Mouse (Mus musculus): ENCODE data around the gene Flot1. TPM values are rescaled to one million over a fixed set of nuclear protein-coding genes. Genes with fewer than 3 reads are reported as not detected.
A peak's percentile ranks its signal among the peaks of the same experiment; 100 is the strongest.

Gene Flot1
- polyA plus RNA-seq, 1 experiment from 2014 or later = 134 TPM

DNA sequence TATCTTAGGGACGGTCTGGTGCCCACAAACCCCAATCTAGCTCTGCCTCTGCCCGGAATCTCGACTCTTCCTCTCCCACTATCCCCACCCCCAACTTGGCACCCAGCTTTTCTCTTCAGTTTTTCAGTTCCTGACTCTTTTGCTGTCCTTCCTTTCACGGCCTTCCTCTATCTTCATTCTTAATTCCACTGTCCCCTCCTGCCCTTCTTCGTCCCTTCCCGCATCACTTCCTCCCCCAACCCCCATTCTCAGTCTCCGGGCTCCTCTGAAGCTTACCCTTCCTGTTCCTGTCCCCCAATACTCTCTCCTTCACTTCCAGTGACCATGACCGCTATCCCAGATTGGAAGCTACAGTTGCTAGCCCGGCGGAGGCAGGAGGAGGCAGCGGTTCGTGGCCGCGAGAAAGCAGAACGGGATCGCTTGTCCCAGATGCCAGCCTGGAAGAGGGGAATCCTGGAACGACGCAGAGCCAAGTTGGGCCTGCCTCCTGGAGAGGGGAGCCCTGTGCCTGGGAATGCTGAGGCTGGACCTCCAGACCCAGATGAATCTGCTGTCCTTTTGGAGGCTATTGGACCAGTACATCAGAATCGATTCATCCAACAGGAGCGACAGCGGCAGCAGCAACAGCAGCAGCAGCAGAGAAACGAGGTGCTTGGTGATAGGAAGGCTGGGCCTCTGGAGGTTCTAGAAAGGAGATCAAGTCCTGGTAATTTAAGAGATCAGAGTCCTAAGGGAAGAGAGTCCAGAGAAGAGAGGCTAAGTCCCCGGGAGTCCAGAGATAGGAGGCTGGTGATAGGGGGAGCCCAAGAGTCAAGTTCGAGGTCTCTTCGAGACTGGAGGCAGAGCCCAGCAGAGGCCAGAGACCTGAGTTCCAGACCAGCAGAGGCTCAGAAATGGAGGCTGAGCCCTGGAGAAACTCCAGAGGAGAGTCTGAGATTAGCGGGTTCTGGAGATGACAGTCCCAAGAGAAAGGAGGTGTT is 44.2 kb downstream of the Flot1 start:
- 6% methylated on average over 26 of the region's 26 CpGs for WGBS
- Histone ChIP-seq H3K27me3 (ENCODE audit: control insufficient read depth, insufficient read depth, low read length) (no peaks in the 10 kb centered on the region), H3K27ac (ENCODE audit: low read length) (peak overlapping the region; percentile 96), H3K9me3 (replicated peaks; ENCODE audit: control insufficient read depth, low read length) (peaks cover 3% of the 10 kb centered on the region; the same call in 1 of the 2 replicates), H3K4me2 (ENCODE audit: low read depth, low read length) (peak overlapping the region; percentile 83), H3K4me3 (ENCODE audit: low read length) (peak overlapping the region; percentile 69), H3K9ac (ENCODE audit: low read length) (peak overlapping the region; percentile 73), H3K36me3 (ENCODE audit: control insufficient read depth, insufficient read depth) (peaks cover 8% of the 10 kb centered on the region), H3K4me1 (ENCODE audit: control insufficient read depth, insufficient read depth, low read length) (peaks cover 40% of the 10 kb centered on the region)
- ATAC-seq (replicated peaks; ENCODE audit: extremely low read depth, insufficient read depth, low FRiP score) = no peak

DNA sequence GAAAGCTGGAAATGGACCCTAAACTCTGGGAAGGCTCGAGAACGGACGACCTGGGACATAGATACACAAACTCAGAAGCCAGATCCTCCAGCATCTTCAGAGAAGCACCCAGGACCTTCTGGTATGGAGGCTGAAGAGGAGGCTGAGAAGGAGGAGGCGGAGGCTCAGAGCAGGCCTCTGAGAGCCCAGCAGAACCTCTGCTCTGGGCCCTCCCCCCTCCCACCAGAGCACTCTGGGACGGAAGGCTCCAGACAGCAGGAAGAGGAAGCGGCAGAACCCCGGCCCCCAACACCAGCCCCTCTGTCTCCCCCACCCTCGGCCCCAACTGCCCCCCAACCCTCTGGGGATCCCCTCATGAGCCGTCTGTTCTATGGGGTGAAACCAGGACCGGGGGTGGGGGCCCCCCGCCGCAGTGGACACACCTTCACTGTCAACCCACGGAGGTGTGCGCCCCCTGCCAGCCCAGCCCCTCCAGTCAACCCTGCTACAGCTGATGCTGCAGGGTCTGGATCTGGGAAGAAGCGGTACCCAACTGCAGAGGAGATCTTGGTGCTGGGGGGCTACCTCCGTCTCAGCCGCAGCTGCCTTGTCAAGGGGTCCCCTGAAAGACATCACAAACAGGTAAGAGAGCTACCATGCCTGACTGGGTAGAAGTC is 45.3 kb downstream of the Flot1 start:
- Histone ChIP-seq H3K9ac (ENCODE audit: low read length) (peak overlapping the region; percentile 73), H3K36me3 (ENCODE audit: control insufficient read depth, insufficient read depth) (peaks cover 8% of the 10 kb centered on the region), H3K4me1 (ENCODE audit: control insufficient read depth, insufficient read depth, low read length) (peaks cover 44% of the 10 kb centered on the region), H3K4me2 (ENCODE audit: low read depth, low read length) (peak overlapping the region; percentile 83), H3K27me3 (ENCODE audit: control insufficient read depth, insufficient read depth, low read length) (no peaks in the 10 kb centered on the region), H3K27ac (ENCODE audit: low read length) (peak overlapping the region; percentile 96), H3K4me3 (ENCODE audit: low read length) (peak overlapping the region; percentile 69), H3K9me3 (replicated peaks; ENCODE audit: control insufficient read depth, low read length) (peaks cover 3% of the 10 kb centered on the region; the same call in 1 of the 2 replicates)
- WGBS = 21% methylated on average over 16 of the region's 17 CpGs
- ATAC-seq (replicated peaks; ENCODE audit: extremely low read depth, insufficient read depth, low FRiP score) = no peak

DNA sequence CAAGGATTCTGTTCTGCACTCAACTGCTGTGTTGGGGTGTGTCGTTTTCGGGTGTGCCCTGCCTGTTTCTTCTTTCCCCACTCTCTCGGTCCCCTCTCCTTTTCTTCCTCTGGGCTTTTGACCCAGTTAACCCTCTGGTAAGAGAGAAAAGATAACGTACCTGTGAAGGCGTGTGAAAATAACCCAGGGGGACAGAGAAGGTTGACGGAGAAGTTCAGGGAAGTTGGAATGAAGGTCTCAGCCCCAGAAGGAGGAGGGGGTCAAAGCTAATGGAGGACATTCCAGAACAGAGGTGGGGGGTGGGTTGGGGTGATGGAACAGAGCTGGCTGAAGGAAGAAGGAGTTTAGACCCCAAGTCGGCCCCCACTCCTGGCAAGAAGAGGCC is 45.9 kb downstream of the Flot1 start:
- Histone ChIP-seq H3K9ac (ENCODE audit: low read length) (peak overlapping the region; percentile 73), H3K27ac (ENCODE audit: low read length) (peak overlapping the region; percentile 96), H3K27me3 (ENCODE audit: control insufficient read depth, insufficient read depth, low read length) (no peaks in the 10 kb centered on the region), H3K9me3 (replicated peaks; ENCODE audit: control insufficient read depth, low read length) (peaks cover 3% of the 10 kb centered on the region; the same call in 1 of the 2 replicates), H3K36me3 (ENCODE audit: control insufficient read depth, insufficient read depth) (peaks cover 5% of the 10 kb centered on the region), H3K4me2 (ENCODE audit: low read depth, low read length) (peak overlapping the region; percentile 83), H3K4me3 (ENCODE audit: low read length) (peak overlapping the region; percentile 69), H3K4me1 (ENCODE audit: control insufficient read depth, insufficient read depth, low read length) (peaks cover 49% of the 10 kb centered on the region)
- ATAC-seq (replicated peaks; ENCODE audit: extremely low read depth, insufficient read depth, low FRiP score) = no peak
- 3% methylated on average over 7 of the region's 7 CpGs for WGBS

DNA sequence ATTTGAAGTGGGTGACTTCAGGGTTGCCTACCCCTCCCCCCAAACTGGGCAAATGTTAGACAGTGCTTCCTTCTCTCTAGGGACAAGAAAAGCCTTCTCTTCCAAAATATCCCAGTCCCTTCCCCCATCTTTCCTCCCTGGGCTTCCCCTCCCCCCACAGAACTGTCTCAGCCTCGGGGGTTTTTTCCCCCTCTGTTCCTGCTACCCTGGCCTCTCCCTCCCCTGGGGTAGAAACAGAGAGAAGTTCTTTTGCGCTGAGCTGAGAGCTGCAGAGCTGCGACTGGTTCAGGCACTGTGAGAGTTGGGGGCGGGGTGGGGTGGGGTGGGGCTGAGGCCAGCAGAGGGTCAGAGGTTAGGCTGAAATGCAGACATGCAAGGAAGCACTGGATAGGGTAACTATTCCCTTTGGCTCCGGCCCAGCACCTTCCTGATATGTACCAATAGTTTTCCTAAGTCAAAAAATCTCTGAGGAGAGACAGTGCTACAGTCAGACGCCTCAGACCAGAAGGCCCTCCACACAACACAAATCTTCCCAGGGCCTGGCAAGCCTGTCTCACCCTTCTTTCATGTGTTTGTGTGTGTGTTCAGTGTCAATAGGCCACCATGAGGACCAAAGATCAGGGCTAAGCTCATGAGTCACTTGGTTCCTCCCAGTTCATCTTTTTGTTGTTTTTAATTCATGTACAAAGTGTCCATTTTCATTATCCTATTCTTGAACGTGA is 46.5 kb downstream of the Flot1 start:
- peaks cover 51% of the 10 kb centered on the region for H3K4me1 ChIP-seq (ENCODE audit: control insufficient read depth, insufficient read depth, low read length)
- 7% methylated on average over 7 of the region's 7 CpGs for WGBS
- peak overlapping the region; percentile 96 for H3K27ac ChIP-seq (ENCODE audit: low read length)
- no peaks in the 10 kb centered on the region for H3K27me3 ChIP-seq (ENCODE audit: control insufficient read depth, insufficient read depth, low read length)
- peaks cover 5% of the 10 kb centered on the region for H3K36me3 ChIP-seq (ENCODE audit: control insufficient read depth, insufficient read depth)
- ATAC-seq (replicated peaks; ENCODE audit: extremely low read depth, insufficient read depth, low FRiP score) = no peak
- H3K9me3 ChIP-seq (replicated peaks; ENCODE audit: control insufficient read depth, low read length) = peaks cover 3% of the 10 kb centered on the region; the same call in 1 of the 2 replicates
- peak overlapping the region; percentile 69 for H3K4me3 ChIP-seq (ENCODE audit: low read length)
- peak overlapping the region; percentile 73 for H3K9ac ChIP-seq (ENCODE audit: low read length)
- peak overlapping the region; percentile 83 for H3K4me2 ChIP-seq (ENCODE audit: low read depth, low read length)

DNA sequence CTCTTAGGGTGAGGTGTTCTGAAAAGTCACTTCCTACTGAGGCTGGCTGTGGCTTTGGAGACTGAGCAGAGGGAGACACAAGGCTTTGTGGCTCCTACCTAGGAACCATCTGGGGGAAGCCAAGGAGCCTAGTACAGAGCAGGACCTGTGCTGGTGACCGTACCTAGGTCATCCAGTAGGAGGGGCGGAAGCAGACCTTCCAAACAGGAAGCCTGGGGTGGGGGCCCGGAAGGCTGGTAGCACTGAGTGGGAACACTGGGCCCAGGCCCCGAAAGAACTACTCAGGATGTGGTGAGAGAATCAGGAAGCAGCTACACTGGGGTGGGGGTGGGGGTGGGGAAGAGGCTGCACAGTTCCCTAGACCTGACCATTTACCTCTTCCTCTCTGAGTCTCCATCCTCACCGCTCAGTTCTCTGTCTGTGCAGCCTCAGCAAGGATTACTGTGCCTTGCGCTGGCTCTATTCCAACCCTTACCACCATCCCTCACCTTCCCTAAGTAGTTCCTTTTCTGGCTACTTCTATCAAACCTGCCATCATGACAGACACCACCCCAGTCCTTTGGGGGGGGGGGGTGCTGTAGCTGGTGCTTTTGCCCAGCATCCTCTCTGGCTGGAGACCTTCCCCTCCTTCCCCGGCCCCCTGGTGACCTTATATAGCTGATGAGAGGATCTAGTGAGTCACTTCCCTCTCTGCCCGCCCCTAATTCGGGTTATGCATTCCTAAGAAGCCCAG is 47.3 kb downstream of the Flot1 start:
- WGBS = 26% methylated on average over 9 of the region's 9 CpGs
- Histone ChIP-seq H3K9ac (ENCODE audit: low read length) (peak overlapping the region; percentile 73), H3K4me3 (ENCODE audit: low read length) (peak overlapping the region; percentile 69), H3K4me1 (ENCODE audit: control insufficient read depth, insufficient read depth, low read length) (peaks cover 45% of the 10 kb centered on the region), H3K27me3 (ENCODE audit: control insufficient read depth, insufficient read depth, low read length) (no peaks in the 10 kb centered on the region), H3K9me3 (replicated peaks; ENCODE audit: control insufficient read depth, low read length) (peaks cover 3% of the 10 kb centered on the region; the same call in 1 of the 2 replicates), H3K36me3 (ENCODE audit: control insufficient read depth, insufficient read depth) (peaks cover 10% of the 10 kb centered on the region), H3K4me2 (ENCODE audit: low read depth, low read length) (peak overlapping the region; percentile 83), H3K27ac (ENCODE audit: low read length) (peak overlapping the region; percentile 96)
- ATAC-seq (replicated peaks; ENCODE audit: extremely low read depth, insufficient read depth, low FRiP score) = peak; percentile 29; the same call in 1 of the 2 replicates

DNA sequence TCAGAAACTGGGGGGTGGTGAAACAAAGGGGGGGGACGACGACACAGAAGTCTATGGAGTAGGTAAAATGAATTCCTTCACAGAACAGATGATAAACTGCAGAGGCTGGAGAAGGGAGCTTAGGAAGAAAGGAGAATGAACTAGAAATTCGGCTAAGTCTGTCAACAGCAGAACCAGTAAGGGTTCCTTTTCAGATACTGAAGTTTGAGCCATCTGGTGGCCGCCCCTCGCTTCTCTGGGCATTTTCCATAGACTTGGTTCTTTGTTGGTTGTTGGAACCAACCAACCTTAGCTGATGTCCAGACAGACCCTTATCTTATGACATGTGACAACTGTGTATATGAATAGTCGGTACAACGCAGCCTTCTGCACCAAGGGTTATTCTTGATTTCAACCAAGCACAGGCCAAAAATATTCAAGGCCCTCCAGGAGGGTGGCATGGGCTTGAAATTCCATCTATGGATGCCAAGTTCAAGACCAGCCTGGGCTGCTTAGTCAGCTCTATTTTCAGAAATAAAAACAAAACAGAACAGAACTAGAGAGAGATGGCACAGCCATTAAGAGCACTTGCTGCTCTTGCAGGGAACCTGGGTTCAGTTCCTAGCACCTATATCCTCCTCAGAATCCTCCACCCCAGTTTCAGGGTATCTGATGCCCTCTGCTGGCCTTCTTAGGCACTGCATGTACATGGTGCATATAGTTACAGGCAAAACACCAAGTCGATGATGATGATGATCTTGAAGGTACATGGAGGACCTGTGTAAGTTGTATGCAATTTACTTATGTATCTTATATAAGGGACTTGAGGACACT is 48.1 kb downstream of the Flot1 start:
- WGBS = 40% methylated on average over 8 of the region's 8 CpGs
- Histone ChIP-seq H3K27ac (ENCODE audit: low read length) (peak overlapping the region; percentile 96), H3K4me2 (ENCODE audit: low read depth, low read length) (peak overlapping the region; percentile 83), H3K9me3 (replicated peaks; ENCODE audit: control insufficient read depth, low read length) (peaks cover 3% of the 10 kb centered on the region; the same call in 1 of the 2 replicates), H3K4me3 (ENCODE audit: low read length) (peak overlapping the region; percentile 69), H3K36me3 (ENCODE audit: control insufficient read depth, insufficient read depth) (peaks cover 11% of the 10 kb centered on the region), H3K27me3 (ENCODE audit: control insufficient read depth, insufficient read depth, low read length) (no peaks in the 10 kb centered on the region), H3K9ac (ENCODE audit: low read length) (no peak overlapping the region; the same call in 1 of the 2 replicates), H3K4me1 (ENCODE audit: control insufficient read depth, insufficient read depth, low read length) (peaks cover 45% of the 10 kb centered on the region)
- ATAC-seq (replicated peaks; ENCODE audit: extremely low read depth, insufficient read depth, low FRiP score) = no peak

DNA sequence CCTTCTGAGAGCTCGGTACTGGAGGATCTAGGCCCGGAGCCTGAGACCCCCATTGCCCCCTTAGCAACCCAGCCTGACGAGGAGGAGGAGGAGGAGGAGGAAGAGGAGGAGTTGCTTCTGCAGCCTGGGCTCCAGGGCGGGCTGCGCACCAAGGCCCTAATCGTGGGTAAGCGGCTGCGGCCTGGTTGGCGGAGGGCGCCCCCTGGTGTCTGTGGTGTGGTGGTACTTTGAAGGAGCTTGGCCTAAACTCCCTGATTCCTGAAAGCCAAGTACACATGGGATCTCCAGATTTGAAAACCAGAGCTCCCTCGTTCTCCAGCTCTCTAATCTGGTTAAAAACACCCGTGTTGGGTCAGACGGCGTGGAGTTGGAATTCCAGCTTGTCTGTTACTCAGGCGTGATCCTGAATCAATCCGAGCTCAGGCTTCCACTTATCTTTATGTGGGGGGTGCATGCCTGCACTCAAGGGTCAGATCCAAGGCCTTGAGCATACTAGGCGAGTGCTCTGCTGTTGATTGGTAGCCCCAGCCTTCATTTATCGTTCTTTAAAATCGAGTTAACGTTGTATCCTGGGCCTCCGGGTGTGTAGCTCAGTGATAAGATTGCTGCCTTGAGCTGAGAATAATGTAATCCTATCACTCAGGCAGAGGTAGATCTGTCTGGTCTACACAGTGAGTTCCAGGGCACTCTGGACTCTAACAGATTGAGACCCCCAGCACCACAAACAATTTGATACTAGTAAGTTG is 50.9 kb downstream of the Flot1 start:
- H3K9me3 ChIP-seq (replicated peaks; ENCODE audit: control insufficient read depth, low read length) = peaks cover 3% of the 10 kb centered on the region; the same call in 1 of the 2 replicates
- 24% methylated on average over 21 of the region's 21 CpGs for WGBS
- H3K9ac ChIP-seq (ENCODE audit: low read length) = peak overlapping the region; percentile 23; the same call in 1 of the 2 replicates
- no peaks in the 10 kb centered on the region for H3K27me3 ChIP-seq (ENCODE audit: control insufficient read depth, insufficient read depth, low read length)
- ATAC-seq (replicated peaks; ENCODE audit: extremely low read depth, insufficient read depth, low FRiP score) = 0 out of 2 replicates have a peak, but pooled peaks have one; percentile 29
- H3K27ac ChIP-seq (ENCODE audit: low read length) = 0 out of 2 replicates have a peak overlapping the region, but pooled peaks have one; percentile 5
- peaks cover 31% of the 10 kb centered on the region for H3K4me1 ChIP-seq (ENCODE audit: control insufficient read depth, insufficient read depth, low read length)
- H3K4me3 ChIP-seq (ENCODE audit: low read length) = no peak overlapping the region
- peak overlapping the region; percentile 24 for H3K4me2 ChIP-seq (ENCODE audit: low read depth, low read length)
- peaks cover 18% of the 10 kb centered on the region for H3K36me3 ChIP-seq (ENCODE audit: control insufficient read depth, insufficient read depth)

All from heart, embryonic 16.5 days (tissue).